Mouse (Mus musculus) B cell, adult 2 months (primary cell): ENCODE measurements at regions not wholly inside any gene's neighbourhood (a gene's known extent, or its start where the extent isn't known, plus 50 kb on each side); places are given as distances from the start of the nearest gene placed in this dataset.

ENCODE experiments used
- DNase-seq, 2 experiments: peaks; one replicate each; pipeline ENCODE4 v3.0.0; 2022

GRCm38 (mm10) chr6:108717681-108718080, 57.3 kb downstream of the Bhlhe40 start:
- peak; percentile 79 to 82 for DNase-seq

- peak; percentile 61 for DNase-seq
Observed at GRCm38 (mm10) chr6:108718887-108719286, 58.5 kb downstream of the Bhlhe40 start.

GRCm38 (mm10) chr6:108719977-108720376, 59.5 kb downstream of the Bhlhe40 start:
- peak in 1 of 2 experiments; percentile 21 for DNase-seq

GRCm38 (mm10) chr6:108720978-108721377, 60.5 kb downstream of the Bhlhe40 start:
- DNase-seq, result no peak

- peak in 1 of 2 experiments; percentile 8 for DNase-seq
Observed at GRCm38 (mm10) chr6:108721557-108721956, 61.1 kb downstream of the Bhlhe40 start.

- no peak for DNase-seq
Observed at GRCm38 (mm10) chr6:108723236-108723635, 59.7 kb upstream of the Arl8b start.

- no peak for DNase-seq
Observed at GRCm38 (mm10) chr6:108723751-108724150, 59.1 kb upstream of the Arl8b start.

- peak; percentile 55 to 61 for DNase-seq
Observed at GRCm38 (mm10) chr6:108731107-108731630, 51.7 kb upstream of the Arl8b start.
